Mouse (Mus musculus) layer of hippocampus, adult 11-12 months (tissue): ENCODE measurements around the gene Gm5089.
"Not testable (repeated sequence)": the region's sequence is repeated elsewhere in the genome, so short reads cannot be mapped to it uniquely, and the experiment has no call there.

Source experiments
- DNase-seq: peaks from one replicate; pipeline ENCODE4 v3.0.0; 2022; ENCODE audit warnings: low spot score

Gene Gm5089

DNA sequence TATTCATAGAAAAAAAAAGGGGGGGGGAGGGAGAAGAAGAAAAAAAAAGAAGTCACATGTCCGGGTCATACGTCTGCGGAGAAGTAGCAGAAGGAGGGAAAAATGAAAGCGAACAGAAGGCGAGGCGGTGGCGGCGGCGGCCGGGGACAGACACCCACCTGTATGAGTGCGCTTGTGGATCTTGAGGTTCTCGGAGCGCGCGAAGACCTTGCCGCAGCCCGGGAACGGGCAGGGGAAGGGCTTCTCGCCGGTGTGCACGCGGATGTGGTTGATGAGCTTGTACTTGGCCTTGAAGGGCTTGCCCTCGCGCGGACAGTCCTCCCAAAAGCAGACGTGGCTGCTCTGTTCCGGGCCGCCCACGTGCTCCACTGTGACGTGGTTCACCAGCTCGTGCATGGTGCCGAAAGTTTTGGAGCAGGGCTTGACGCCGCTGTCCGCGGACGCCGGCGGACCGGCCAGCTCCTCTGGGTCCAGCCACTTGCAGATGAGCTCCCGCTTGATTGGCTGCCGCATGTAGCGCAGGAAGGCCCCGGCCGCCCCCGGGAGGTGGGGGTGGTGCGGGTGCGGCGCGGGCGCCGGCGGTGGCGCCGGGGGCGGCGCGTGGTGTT is 12.9 kb upstream of the Gm5089 start:
- not testable (repeated sequence) for DNase-seq

DNA sequence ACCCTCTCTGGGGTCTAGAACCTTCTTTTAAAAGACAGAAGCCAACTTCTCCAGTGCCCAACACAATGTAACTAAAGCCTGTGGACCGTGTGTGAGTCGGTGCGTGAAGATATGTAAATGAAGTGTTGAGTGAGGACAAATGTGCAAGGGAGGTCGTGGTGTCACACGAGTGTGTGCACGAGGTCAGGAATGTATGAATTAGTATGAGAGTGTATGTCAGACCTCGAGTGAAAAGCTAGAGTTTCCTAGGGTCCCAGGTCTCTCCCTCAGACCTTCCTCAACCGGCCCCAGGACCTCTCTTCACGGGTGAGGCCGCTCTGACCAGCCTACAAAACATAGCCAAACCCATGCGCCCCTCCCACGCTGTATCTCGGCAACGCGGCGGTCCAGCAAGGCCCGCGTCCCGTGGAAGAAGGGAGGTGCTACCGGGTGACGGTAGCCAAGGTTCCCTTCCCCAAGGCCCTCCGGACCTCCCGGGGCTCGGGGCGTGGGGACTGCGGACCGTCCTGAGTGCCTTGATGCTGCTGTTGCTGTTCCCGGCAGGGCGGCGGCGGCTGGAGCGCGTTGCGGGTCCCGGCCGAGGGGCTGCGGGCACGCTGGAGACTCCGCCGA is 12.3 kb upstream of the Gm5089 start:
- DNase-seq: no peak

DNA sequence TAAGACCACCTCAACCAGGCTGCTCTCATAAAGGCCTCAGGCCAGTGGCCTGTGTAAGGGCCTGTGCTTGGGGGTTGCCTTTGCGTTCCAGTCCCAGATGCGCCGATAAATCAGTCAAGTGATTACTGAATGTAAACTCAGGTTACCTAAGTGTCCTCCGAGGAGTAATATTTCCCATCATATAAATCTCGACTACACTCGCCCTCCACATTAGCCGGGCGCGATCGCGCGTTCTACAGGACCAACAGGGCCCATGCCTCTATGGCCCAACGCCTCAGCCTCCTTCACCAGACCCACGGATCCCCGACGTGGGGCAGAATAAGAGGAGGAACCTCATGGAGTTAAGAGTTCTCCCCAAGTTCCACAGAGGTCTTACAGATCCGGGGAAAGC is 11.8 kb upstream of the Gm5089 start:
- no peak for DNase-seq

DNA sequence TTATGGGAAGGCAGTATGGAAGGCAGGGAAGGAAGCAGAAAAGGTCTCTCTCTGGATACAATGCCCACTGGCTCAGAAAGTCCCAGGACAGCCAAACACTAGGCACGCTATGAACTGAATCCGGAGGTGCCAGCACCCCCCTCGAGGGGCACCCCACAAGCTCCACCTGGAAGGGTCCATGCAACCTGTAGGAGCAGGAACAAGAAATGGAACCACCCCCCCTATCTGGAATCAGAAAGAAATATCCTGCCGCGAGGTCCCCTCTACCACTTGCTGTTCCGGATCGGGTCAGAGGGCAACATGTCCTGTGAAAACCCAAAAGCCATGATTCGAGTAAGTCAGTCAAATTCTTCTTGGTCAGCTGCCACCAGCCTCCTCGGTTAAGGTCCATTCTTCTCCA is 11.1 kb upstream of the Gm5089 start:
- DNase-seq: no peak

DNA sequence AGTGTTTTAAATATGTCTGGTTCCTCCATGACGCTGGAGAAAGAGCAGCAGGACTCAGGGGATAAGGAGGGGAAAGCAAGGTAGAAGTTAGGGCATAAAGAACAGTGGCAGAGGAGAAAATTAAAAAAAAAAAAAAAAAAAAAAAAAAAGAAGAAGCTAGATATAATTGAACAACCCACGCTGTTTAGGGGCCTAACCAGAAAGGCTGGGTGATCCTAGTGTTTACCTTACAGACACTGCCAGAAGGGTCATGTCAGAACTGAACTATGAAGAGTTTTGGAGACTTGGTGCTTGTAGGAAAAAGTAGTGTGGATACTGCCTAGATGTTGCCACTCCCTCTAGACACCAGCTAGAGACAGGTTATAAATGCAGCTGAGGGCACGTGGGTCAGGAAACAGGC is 10.6 kb upstream of the Gm5089 start:
- DNase-seq: no peak

DNA sequence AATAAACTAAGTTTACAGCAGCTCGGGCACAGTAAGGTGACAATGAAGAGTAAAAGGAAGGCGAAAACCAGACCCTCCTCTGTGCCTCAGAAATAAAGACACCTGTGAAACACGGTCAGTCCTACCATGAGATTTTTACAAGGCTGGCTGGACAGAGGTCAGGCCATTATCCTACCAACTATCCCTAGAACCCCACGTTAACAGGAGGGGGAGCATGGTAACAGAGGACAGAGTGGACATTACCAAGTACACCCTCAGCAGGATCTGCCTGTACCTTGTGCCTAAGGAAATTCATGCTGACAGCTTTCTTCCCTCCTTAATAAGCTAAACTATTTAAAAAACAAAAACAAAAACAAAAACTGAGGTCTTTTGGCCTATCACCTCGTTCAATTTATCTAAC is 9.3 kb upstream of the Gm5089 start:
- DNase-seq: no peak

DNA sequence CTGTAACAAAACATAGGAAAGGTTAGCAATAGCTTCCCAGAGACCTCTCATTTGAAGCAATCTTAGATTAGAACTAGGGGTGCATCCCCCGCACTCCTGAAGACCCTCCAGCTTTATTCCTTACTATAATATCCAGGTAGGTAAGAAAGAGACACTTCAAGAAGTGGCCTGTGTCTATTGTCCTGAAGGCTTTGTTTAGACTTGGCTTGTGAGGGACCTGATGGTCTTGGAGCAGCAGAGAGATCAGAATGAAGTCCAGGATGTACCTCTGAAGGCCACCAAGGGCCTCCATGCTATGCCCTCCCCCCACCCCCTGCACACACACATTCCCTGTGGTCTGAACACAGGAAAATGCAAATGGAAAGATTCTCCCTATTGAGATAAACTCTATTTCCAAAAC is 8.9 kb upstream of the Gm5089 start:
- no peak for DNase-seq

DNA sequence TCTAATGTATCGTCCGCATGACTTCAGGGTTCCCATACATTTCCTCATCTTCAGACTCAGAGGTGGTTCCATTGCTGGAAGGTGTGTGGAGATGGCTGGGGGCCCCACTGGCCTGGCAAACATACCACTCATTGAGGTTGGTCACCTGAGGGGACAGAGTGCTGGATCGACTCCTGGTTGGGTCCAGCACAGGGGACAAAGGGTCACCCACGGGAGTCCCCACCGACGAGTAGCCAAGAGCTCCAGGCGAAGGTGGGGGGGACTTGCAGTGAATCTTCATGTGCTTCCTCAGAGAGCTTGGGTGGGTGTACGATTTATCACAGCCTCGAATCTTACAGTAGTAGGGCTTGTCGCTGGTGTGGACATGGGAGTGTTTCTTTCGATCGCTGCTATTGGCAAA is 8.4 kb upstream of the Gm5089 start:
- not testable (repeated sequence) for DNase-seq

DNA sequence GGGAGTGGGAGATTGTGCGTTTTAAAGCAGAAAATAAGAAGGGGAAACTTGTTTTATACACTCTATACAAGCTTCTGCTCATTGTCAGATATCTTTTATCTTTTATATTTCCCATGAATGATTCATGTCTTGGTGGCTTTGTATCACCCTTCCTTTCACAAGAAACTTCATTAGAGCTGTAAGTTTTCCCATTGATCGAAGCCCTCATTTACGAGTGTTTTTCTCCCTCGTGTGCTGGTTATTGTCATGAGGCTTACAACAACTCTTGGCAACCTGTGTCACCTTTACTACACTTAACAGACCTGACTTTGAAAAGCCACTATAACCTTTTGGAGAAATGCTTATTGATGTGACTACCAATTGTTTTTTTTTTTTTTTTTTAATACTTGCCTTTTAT is 4.6 kb upstream of the Gm5089 start:
- DNase-seq: no peak

DNA sequence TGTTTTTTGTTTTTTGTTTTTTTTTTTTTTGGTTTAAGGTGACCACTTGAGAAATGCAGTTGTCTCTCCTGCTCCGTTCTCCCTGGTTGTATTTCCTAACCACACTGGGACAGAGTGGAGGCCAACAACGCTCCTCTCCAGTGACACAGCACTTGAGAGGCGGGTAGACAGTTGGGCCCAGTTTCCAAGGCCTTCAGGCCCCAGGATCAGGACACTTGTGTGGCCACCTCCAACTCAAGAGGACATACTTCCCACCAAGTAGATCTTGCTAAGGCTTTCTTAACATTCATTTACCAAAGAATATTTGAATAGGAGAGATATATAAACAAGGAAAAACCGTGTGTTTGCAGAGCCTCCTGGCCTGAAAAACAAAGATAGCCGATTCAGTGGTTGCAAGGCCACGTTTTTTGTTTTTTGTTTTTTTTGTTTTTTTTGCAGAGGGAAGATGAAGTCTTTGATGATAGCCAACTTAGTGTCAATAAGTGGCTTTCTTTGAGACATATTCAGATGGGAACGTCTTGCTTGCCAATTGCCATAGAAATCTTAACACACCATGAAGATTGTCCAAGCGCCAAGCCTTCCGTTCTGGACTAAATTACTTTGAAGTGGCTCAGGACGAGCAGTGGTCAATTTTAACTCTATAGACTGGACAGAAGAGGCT is 4.1 kb upstream of the Gm5089 start:
- no peak for DNase-seq

DNA sequence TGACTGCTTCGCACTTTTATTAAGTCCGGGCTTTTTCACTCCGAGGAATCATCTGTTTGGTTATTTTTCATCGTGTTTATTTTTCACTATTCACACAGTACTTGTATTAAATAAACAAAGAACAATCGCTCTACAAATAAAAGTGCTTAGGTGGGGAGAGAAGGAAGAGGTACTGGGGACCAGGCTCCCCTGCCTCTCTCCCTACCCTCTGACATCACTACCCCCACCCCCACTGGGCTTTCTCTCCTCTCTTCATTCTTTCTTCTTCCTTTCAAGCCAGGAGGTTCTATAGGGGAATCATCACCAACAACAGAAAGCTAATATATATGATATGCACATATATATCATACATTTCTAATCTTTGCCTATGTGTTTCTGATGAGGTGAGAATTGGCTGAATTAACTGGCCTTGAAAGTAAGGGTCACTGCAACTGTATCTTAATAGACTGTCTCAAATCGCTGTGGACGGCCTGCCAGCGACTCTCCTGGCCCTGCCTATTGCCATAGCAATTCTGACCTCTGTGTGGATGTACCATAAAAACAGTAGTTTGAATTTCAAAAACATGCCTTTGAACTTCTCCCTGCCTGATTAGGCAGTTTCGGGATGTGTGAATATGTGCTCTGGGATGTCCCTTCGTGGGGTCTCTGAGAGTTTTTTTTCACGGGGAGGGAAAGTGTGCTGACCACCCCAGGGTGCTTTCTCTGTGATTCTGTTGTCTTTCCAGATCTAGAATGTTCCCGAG is 3.3 kb upstream of the Gm5089 start:
- DNase-seq: no peak

DNA sequence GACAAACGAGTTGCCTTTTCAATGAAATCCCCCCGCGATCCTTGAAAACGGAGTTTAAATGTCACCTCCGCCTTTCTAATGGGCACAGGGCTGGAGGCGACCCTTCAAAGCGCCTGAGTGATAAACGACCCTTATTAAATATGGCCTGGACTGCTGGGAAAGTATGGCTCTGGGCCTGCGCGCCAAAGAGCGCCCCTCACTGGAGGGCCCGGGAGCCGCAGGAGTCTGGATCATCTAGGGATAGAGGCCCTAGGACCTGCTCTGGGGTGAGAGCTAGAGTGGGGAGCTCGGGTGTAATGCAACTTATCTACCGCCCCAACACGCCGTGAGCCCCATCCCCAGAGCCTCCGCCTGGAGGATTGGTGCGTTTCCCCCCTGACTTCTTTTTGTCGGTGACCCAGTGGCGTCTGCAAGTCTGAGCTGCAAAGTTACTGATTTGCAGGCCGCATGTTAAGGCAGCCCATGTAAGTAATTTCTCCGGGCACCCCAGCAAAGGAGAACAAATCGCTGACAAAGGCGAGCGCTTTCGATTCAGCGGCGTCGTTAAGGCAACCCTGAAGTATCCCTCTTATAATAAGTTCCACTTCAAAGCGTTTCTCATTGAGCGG is 2.6 kb upstream of the Gm5089 start:
- no peak for DNase-seq

DNA sequence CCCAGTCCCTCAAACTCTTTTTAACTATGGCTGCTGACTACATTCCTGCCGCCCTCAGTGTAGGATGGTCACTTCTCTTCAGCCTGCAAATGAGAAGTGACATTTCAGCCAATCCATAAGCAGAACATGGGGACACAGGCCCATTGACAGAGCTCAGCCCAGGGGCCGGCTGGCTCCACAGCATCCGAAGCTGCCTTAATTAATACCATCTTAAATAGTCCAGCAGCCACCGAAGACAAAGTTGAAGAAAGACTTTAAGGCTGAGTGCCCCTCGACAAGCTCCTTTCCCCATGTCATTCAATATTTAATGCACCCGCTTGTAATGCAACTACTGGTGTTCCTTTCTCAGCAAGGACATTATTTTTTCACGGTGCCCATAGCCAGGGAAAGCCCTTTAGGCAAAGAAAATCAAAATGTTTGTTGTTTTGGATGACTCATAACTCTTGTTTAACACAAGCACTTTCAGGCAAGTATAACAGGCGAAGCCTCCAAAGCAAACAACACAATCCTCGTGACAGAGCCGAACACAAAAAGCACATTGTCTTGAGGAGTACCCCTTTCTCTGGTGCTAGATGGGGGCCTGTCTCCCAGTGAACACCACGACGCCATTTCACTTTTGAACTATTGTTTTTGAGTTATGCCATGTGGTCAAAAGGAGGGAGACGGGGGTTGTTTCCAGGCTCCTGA is 1.9 kb upstream of the Gm5089 start:
- no peak for DNase-seq

DNA sequence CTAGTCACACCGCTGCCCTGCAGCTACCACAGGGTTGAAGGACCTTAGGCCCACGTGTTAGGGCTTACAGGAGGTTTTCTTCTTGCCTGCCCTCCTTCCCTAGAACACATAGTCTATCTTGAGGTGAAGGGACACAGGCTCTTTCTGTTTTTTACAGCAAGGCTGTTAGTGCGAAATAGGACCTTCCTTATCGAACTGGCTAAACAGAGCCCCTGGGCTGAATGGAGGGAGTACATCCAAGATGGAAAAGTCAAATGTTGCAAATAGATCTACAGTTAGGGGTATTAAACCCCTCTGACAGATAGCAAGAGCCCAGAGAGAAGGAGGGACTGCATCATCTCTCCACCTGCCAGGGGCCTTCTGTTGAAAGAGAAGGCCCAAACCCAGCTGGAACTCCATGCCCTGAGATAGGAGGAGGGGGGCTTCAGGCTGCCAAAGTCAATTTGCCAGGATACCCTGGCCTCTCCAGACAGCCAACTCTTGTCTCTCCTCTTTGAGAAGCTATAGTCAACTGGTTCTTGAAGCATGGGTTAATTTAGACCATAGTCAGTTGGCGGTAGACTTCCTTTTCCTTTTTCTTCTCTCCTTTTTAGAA is 733 bp upstream of the Gm5089 start:
- no peak for DNase-seq

DNA sequence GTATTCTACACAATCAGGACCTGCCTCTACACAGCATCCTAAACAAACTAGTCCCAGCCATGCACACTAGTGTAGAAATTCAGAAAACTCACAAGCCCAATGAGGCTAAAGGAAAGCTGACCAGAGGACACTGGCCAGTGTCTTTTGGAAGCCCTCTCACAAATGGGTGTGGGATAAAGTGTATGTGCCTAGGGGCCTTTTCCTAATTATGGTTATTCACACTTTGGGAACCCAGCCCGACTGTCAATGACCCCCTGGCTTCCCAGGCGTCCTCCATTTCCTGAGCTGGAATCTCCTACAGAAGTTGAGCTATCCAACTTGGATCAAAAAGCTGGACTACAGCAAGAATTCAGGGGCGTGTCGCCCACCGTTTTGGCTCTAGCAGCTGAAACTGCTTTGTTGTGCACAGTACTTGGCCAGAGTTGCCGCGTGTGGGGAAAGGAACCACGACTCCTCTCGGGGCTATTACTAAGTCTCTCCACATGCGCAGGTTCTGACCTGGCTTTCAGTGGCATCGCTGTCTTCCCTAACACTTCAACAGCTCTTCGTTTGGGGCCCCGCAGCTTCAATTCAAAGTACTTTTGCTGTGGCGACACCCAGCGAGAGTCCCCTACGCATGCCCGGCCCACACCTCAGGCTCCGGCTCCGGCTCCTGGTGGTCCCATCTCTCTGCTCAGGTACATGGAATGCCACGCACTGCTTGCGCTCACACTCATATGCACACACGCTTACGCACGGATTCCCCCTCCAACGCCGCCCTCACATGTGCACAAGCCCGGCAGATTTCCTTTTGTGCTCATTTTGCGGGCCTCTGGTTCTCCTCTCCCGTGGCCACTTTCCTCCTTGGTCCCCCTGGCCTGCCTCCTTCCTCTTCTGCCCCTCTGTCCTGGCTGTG is 1.1 kb downstream of the Gm5089 start:
- DNase-seq: no peak

DNA sequence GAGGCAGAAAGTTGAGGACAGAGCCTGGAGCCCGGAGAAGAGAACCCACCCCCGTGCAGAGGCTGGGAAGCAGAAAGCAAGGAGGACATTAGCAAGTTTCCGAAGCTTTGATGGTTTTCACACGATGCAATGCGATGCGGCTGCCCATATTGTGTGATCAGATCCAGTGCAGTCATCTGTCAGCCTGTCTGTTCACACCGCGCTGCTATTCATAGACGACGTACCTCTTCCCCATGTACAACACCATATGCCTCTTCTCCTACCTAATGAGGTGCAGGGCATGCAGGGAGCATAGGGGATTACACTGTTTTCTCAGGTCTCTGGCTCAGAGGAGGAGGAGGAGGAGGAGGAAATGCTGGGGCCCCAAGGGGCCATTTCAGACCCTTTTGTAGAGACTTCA is 14.1 kb downstream of the Gm5089 start:
- no peak for DNase-seq

DNA sequence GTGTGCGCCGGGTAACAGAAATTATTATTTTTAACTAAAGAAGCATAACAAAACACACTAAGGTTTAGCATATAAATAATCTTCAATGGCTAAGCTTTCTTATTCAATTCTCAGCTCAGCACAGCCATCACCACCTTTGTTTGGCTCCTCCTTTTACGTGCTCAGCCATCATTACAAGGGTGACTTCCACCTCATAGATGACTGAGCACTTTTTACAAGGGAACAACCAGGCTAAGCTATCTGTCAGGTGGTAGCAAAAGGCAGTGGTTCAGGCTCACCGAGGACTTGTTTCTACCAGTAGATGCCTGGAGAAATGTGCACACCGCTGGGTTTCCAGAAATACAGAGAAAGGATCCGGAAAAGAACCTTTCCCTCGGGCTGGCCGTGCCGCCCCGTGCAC is 16.9 kb downstream of the Gm5089 start:
- no peak for DNase-seq

DNA sequence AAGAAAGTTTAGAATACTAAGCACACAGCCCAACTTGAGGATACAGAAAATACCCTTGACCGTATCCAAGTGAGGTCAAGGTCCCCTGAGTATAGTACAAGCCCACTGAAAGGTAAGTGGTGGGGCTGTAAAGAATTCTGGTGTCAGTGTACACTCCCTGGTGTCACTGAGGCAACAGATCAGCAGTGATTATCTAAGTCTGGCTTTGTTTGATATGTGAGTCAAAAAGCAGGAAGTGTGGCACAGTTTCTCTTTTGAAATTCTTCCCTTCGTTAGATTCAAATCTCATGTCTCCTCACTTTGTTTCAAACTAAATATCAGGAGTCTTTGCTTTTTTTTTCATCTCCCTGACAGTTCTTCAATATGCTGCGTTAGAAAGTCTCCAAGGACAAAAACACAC is 18.4 kb downstream of the Gm5089 start:
- no peak for DNase-seq

DNA sequence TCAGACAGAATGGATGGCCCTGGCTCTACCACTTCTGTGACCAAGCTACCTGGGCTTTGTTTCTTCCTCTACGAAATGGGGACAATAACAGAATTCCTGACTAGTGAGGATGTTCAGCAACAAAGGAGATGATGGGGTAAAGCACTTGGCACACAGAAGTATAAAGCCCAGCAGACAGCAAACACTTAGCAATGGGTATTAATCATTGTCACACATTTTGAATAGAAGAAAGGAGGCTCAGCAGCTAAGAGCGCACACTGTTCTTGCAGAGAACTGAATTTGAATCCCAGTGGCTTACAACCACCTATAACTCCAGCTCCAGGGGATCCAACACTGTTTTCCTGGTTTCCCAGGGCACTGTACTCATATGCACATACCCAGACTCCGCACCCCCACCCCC is 23.3 kb downstream of the Gm5089 start:
- DNase-seq: no peak

DNA sequence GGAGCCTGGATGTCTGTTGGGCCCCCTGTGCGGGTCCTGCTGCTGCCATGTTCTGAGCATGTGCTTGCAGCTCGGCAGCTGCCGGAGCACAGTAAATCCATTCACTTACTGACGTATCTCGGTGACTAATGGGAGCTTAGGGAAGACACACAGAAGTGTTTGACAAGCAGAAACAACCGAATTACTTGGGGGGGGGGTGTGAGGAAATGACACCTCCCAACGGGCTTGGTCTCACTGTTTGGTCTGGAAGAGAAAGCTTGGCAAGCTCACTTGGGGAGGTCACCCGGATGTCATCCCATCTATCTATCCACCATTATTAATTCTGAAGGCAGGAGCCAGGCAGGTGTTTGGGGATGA is 23.7 kb downstream of the Gm5089 start:
- no peak for DNase-seq
